Comparison of ENCODE assay signal across 7 mouse cellular contexts in genomic region chr4:54947991-54948615, GRCm38 (mm10). TPM values are rescaled to one million over a fixed set of nuclear protein-coding genes. Genes with fewer than 3 reads are reported as not detected.
DNase-seq lines count a peak whose midpoint lies in the region; ATAC-seq and TF ChIP-seq lines count a peak whose summit lies in the region.

No protein-coding gene starts in this region.

- no peak for TF ChIP-seq CTCF in bone marrow macrophage, adult 2 months (IDR thresholded peaks at IDR 0.05; ENCODE audit: low read depth, low read length)

- ATAC-seq in forebrain, embryonic 12.5 days (ENCODE audit: low FRiP score): peak; percentile 31
- peak; percentile 32; the same call in 1 of the 2 replicates for ATAC-seq in hindbrain, embryonic 11.5 days (ENCODE audit: low FRiP score)
- ATAC-seq in stomach, embryonic 15.5 days (ENCODE audit: insufficient read depth, low FRiP score, low read depth): peak; percentile 61

- TF ChIP-seq POLR2A in bone marrow macrophage, adult 2 months (IDR thresholded peaks at IDR 0.05; ENCODE audit: borderline replicate concordance, low read depth, low read length): no peak

- peaks cover 8% of the 10 kb centered on the region for H3K4me1 ChIP-seq in bone marrow macrophage, adult 2 months (ENCODE audit: control insufficient read depth, insufficient read depth, low read length)
- peaks cover 34% of the 10 kb centered on the region for H3K4me1 ChIP-seq in forebrain, embryonic 12.5 days
- no peaks in the 10 kb centered on the region for H3K4me1 ChIP-seq in hindbrain, embryonic 11.5 days (replicated peaks; ENCODE audit: control insufficient read depth, insufficient read depth, low read length)
- H3K4me1 ChIP-seq in stomach, embryonic 15.5 days: no peaks in the 10 kb centered on the region; the same call in 1 of the 2 replicates

- H3K4me3 ChIP-seq in bone marrow macrophage, adult 2 months (ENCODE audit: insufficient read depth, low read length): peak overlapping the region; percentile 89
- peak overlapping the region; percentile 79 for H3K4me3 ChIP-seq in forebrain, embryonic 12.5 days (replicated peaks)
- H3K4me3 ChIP-seq in hindbrain, embryonic 11.5 days (ENCODE audit: low read depth, low read length): peak overlapping the region; percentile 88
- peak overlapping the region; percentile 20; the same call in 1 of the 2 replicates for H3K4me3 ChIP-seq in macrophage (ENCODE audit: inconsistent target)
- H3K4me3 ChIP-seq in stomach, embryonic 15.5 days (replicated peaks): peak overlapping the region; percentile 75

- DNase-seq in MN1 (ENCODE audit: low spot score): peak; percentile 46
- DNase-seq in hindbrain, embryonic 11.5 days (ENCODE audit: low spot score): no peak
- DNase-seq in layer of hippocampus, postnatal 36 days: peak; percentile 54 to 57

- no peaks in the 10 kb centered on the region for H3K36me3 ChIP-seq in forebrain, embryonic 12.5 days (replicated peaks)
- H3K36me3 ChIP-seq in hindbrain, embryonic 11.5 days (ENCODE audit: control insufficient read depth, insufficient read depth, low read length): no peaks in the 10 kb centered on the region
- no peaks in the 10 kb centered on the region for H3K36me3 ChIP-seq in macrophage (ENCODE audit: inconsistent target)
- no peaks in the 10 kb centered on the region for H3K36me3 ChIP-seq in stomach, embryonic 15.5 days

- H3K4me2 ChIP-seq in forebrain, embryonic 12.5 days: peak overlapping the region; percentile 78
- peak overlapping the region; percentile 70 for H3K4me2 ChIP-seq in hindbrain, embryonic 11.5 days (replicated peaks; ENCODE audit: low read depth, low read length)
- peak overlapping the region; percentile 93 for H3K4me2 ChIP-seq in stomach, embryonic 15.5 days

- H3K27me3 ChIP-seq in forebrain, embryonic 12.5 days: no peaks in the 10 kb centered on the region
- no peaks in the 10 kb centered on the region for H3K27me3 ChIP-seq in hindbrain, embryonic 11.5 days (ENCODE audit: control insufficient read depth, insufficient read depth, low read length)
- H3K27me3 ChIP-seq in stomach, embryonic 15.5 days (replicated peaks): no peaks in the 10 kb centered on the region

- H3K79me2 ChIP-seq in macrophage (ENCODE audit: inconsistent target): no peaks in the 10 kb centered on the region

- peak overlapping the region; percentile 86 for H3K9ac ChIP-seq in forebrain, embryonic 12.5 days
- H3K9ac ChIP-seq in hindbrain, embryonic 11.5 days (ENCODE audit: low read depth, low read length): peak overlapping the region; percentile 97
- H3K9ac ChIP-seq in stomach, embryonic 15.5 days: peak overlapping the region; percentile 66

- H3K9me3 ChIP-seq in forebrain, embryonic 12.5 days: no peaks in the 10 kb centered on the region
- H3K9me3 ChIP-seq in hindbrain, embryonic 11.5 days (ENCODE audit: control insufficient read depth, low read length): no peaks in the 10 kb centered on the region
- H3K9me3 ChIP-seq in stomach, embryonic 15.5 days: no peaks in the 10 kb centered on the region

- WGBS in forebrain, embryonic 12.5 days: 1% methylated on average over 24 of the region's 25 CpGs
- WGBS in hindbrain, embryonic 11.5 days: 2% methylated on average over 23 of the region's 25 CpGs
- WGBS in macrophage (ENCODE audit: missing documents): 2% methylated on average over 18 of the region's 25 CpGs
- WGBS in stomach, embryonic 15.5 days: under 1% methylated on average over 24 of the region's 25 CpGs

- no peak overlapping the region for H3K27ac ChIP-seq in bone marrow macrophage, adult 2 months (ENCODE audit: insufficient read depth, low read depth, low read length)
- H3K27ac ChIP-seq in forebrain, embryonic 12.5 days: peak overlapping the region; percentile 99
- H3K27ac ChIP-seq in hindbrain, embryonic 11.5 days (ENCODE audit: low read depth, low read length): peak overlapping the region; percentile 97
- no peak overlapping the region for H3K27ac ChIP-seq in macrophage
- peak overlapping the region; percentile 97 for H3K27ac ChIP-seq in stomach, embryonic 15.5 days

RNA-seq across cellular contexts. Expression of gene Zfp462, which starts 3.3 kb away (rescaled TPM):
- 0.07 and 0.12 TPM in 2 replicates for polyA plus RNA-seq in bone marrow macrophage, adult 2 months (2012; ENCODE audit: insufficient read depth, insufficient read length, missing spikeins)
- 21.2 and 21.6 TPM in 2 replicates for polyA plus RNA-seq in forebrain, embryonic 12.5 days (2016; fragmentation: Nextera tagmentation; extraction: Ambion mirVana)
- 22.8 and 34.8 TPM in 2 replicates for polyA plus RNA-seq in hindbrain, embryonic 11.5 days (2014; fragmentation: Nextera tagmentation; extraction: Ambion mirVana)
- total RNA-seq in layer of hippocampus, postnatal 36 days (2021): 10 to 100 TPM; 62.8 to 69.0 TPM
- 1 to 10 TPM in 15 of 26 experiments, under 1 TPM in 11; 0.15 to 5.8 (median 1.3) TPM for total RNA-seq in macrophage (2018; cell fraction: chromatin; rRNA removed)
- under 1 TPM; 0.04 to 0.80 (median 0.13) TPM for total RNA-seq in macrophage (2018; cell fraction: cytosol; rRNA removed)
- total RNA-seq in macrophage (2018; cell fraction: nucleus; rRNA removed): 1 to 10 TPM in 5 of 26 experiments, under 1 TPM in 21; 0.14 to 3.8 (median 0.66) TPM
- polyA plus RNA-seq in macrophage (2018): 0.02 to 0.11 TPM (median 0.09 TPM) in 3 replicates
- polyA plus RNA-seq in stomach, embryonic 15.5 days (2015; fragmentation: Nextera tagmentation; extraction: Ambion mirVana): 3.1 and 4.2 TPM in 2 replicates

Comparison
In these comparisons a context has a peak if more than half of its experiments do, and no peak if none do; other contexts are left out.
1. H3K27ac ChIP-seq: peak in forebrain, embryonic 12.5 days (single experiment), hindbrain, embryonic 11.5 days (single experiment) and stomach, embryonic 15.5 days (single experiment); none in bone marrow macrophage, adult 2 months (single experiment) and macrophage (single experiment).
2. H3K4me3 ChIP-seq: peak in every context shown above with its lines; median percentile 89 in bone marrow macrophage, adult 2 months; 88 in hindbrain, embryonic 11.5 days; 79 in forebrain, embryonic 12.5 days; 75 in stomach, embryonic 15.5 days; 20 in macrophage.
3. Peak in every context shown above with its lines, with median percentiles within 50 percentile points of each other: ATAC-seq, H3K4me2 ChIP-seq and H3K9ac ChIP-seq.